In the genomic region with DNA sequence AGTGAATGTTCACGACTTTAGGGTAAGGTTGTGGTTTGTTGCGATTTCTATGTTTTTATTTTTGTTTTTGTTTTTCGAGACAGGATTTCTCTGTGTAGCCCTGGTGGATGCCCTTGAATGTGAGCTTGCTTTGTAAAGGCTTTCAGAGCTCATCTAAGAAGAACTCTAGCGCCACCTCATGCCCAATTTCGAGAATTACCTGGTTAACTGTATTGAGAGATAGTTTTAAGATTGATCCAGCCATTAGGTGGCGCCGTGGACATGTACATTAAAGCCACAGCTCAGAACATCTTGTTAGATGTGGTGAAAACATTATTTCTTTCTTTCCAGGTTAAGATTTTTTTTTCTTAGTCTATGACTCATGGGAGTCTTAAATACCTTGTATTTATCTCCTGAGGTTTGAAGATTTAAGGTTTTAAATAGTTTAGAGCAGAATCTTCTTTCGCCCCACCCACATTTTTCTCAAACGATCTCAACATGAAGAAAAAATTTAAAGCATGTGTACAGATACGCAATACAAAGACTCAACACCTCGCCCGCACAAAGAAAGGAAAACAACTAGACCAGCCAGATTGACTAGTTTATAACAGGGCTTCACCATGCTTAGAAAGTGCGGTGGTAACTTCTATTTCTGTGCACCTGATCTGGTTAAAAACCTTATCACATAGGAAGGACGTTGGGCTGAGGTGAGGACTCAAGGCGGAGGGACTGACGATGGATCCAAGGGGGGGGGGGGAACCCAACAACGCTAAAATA, we compare ENCODE assay signal across 8 mouse cellular contexts. TPM values are rescaled to one million over a fixed set of nuclear protein-coding genes. Genes with fewer than 3 reads are reported as not detected.
DNase-seq lines count a peak whose midpoint lies in the region; ATAC-seq lines count a peak whose summit lies in the region.

No protein-coding gene starts in this region.

- H3K9ac ChIP-seq in hindbrain, embryonic 15.5 days: no peak overlapping the region

- H3K4me3 ChIP-seq in hindbrain, embryonic 15.5 days: no peak overlapping the region

- peak; percentile 90 for DNase-seq in T-cell, adult 2 months (ENCODE audit: low spot score)
- peak; percentile 84 to 97 for DNase-seq in cerebellum, postnatal 36 days
- DNase-seq in gastrocnemius, adult 18-20 months (ENCODE audit: low spot score): peak; percentile 96
- peak; percentile 79 to 89 for DNase-seq in layer of hippocampus, postnatal 36 days
- DNase-seq in lung, postnatal 25 days (ENCODE audit: low spot score): peak; percentile 94
- peak; percentile 93 for DNase-seq in retina, postnatal 7 days (ENCODE audit: low read depth, low spot score)
- peak; percentile 89 for DNase-seq in urinary bladder, postnatal 25 days (ENCODE audit: low spot score)

- WGBS in hindbrain, embryonic 15.5 days: 38% methylated on average over 17 of the region's 17 CpGs

- ATAC-seq in hindbrain, embryonic 15.5 days (ENCODE audit: low FRiP score, low read depth): peak; percentile 83

- H3K27me3 ChIP-seq in hindbrain, embryonic 15.5 days: no peaks in the 10 kb centered on the region

- H3K4me1 ChIP-seq in hindbrain, embryonic 15.5 days (replicated peaks): 0 out of 2 replicates have a peak, but pooled peaks cover 5% of the 10 kb centered on the region

- H3K4me2 ChIP-seq in hindbrain, embryonic 15.5 days: peak overlapping the region; percentile 45

- H3K9me3 ChIP-seq in hindbrain, embryonic 15.5 days: no peaks in the 10 kb centered on the region

- no peak overlapping the region for H3K27ac ChIP-seq in hindbrain, embryonic 15.5 days (replicated peaks)

- H3K36me3 ChIP-seq in hindbrain, embryonic 15.5 days: no peaks in the 10 kb centered on the region

RNA-seq across cellular contexts. Expression of gene Nfkb1, which starts 40.1 kb away (rescaled TPM):
- 10 to 100 TPM; 17.1 to 18.7 TPM for total RNA-seq in gastrocnemius, adult 18-20 months (2021)
- polyA plus RNA-seq in hindbrain, embryonic 15.5 days (2015; fragmentation: Nextera tagmentation; extraction: Ambion mirVana): 8.4 and 8.8 TPM in 2 replicates
- total RNA-seq in layer of hippocampus, postnatal 36 days (2021): 10 to 100 TPM; 21.6 to 25.8 TPM
